Mouse (Mus musculus) erythroblast, embryonic 14.5 days (primary cell): ENCODE results near the gene Dusp15.

Experiments
- GATA1 ChIP-seq: IDR thresholded peaks from 2 replicates; pipeline ENCODE4 v1.6.1; 2012; ENCODE audit warnings: low read length, inconsistent platforms, mixed read lengths
- TAL1 ChIP-seq: IDR thresholded peaks from 3 replicates; pipeline ENCODE4 v1.6.1; 2012; ENCODE audit warnings: low read length, inconsistent platforms, mixed read lengths

DNA sequence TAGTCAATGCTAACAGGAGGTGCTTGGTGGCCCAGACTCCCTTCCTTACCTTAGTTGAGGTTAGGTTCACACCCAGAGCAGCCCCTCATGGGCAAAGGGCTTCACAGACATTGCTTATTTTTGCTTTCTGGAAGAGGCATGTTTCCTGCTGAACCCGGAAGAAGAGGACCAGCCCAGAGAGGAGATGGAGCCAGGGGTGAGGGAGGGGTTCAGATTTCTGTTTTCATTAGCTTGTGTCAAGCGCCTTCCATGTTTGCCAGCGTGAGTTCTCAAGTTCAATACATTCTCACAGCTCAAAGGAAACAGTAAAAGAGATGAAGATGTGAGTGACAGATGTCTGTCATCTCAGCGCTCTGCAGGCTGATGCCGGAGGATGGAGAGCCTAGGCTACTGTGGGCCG lies 41.6 kb downstream of the Dusp15 start:
- no peak for TF ChIP-seq GATA1
- no peak for TF ChIP-seq TAL1
